20 mouse cellular contexts compared by ENCODE assay signal in the genomic region with DNA sequence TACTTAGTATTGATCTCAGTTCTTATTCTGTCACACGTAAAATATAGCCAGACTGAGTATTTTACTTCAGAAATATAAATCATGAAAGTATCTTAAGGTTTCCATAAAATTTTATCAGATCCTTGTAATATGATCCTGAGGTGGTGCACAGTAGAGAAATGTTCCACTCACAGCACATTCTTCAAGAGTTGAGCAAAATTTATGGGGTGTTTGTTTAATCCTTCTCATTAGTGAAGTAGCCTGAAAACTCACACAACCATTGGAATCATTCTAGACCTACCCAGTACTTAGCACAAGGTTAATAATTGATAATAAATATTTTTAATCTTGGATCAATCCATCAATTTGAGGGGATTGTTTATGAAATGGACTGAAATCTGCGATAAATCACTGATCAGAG. TPM values are rescaled to one million over a fixed set of nuclear protein-coding genes. Genes with fewer than 3 reads are reported as not detected.
"Had no signal": no experiment of that assay in that cellular context is flagged by ENCODE, and none has a peak within 500 bp of the region (broad histone marks: within the 10 kb centered on the region; RNA-seq: fewer than 3 reads in every experiment).

No protein-coding gene starts in this region.

- H3K27ac ChIP-seq: limb, embryonic 15.5 days; liver, embryonic 14.5 days; midbrain, embryonic 13.5 days; neural tube, embryonic 13.5 days; stomach, embryonic 15.5 days had no signal

- H3K36me3 ChIP-seq: limb, embryonic 15.5 days; midbrain, embryonic 13.5 days; neural tube, embryonic 13.5 days; stomach, embryonic 15.5 days had no signal

- H3K4me3 ChIP-seq: limb, embryonic 15.5 days; midbrain, embryonic 13.5 days; myocyte; neural tube, embryonic 13.5 days; stomach, embryonic 15.5 days had no signal

- H3K4me1 ChIP-seq: midbrain, embryonic 13.5 days; neural tube, embryonic 13.5 days; stomach, embryonic 15.5 days had no signal

- H3K27me3 ChIP-seq: limb, embryonic 15.5 days; midbrain, embryonic 13.5 days; neural tube, embryonic 13.5 days; stomach, embryonic 15.5 days had no signal

- ATAC-seq: liver, postnatal 0 days; midbrain, embryonic 13.5 days; midbrain, embryonic 16.5 days had no signal

- DNase-seq: kidney, adult 11 months; kidney, adult 9 months; kidney, postnatal 10 days; kidney, postnatal 4 days; left cerebral cortex, postnatal 4 days; liver, postnatal 0 days; lung, postnatal 14 days; lung, postnatal 4 days; retina, postnatal 1 day; right cerebral cortex, postnatal 25 days; spleen, adult 18-20 months; thymus, postnatal 25 days had no signal

- H3K9ac ChIP-seq: limb, embryonic 15.5 days; liver, embryonic 14.5 days; liver, postnatal 0 days; midbrain, embryonic 13.5 days; neural tube, embryonic 13.5 days; stomach, embryonic 15.5 days had no signal

- H3K9me3 ChIP-seq: limb, embryonic 15.5 days; midbrain, embryonic 13.5 days; neural tube, embryonic 13.5 days; stomach, embryonic 15.5 days had no signal

- H3K4me2 ChIP-seq: limb, embryonic 15.5 days; liver, embryonic 11.5 days; midbrain, embryonic 13.5 days; neural tube, embryonic 13.5 days; stomach, embryonic 15.5 days had no signal

RNA-seq across cellular contexts. Expression of a gene that starts 22.9 kb away (rescaled TPM):
- polyA plus RNA-seq: myocyte had no signal
